ENCODE assay signal across 8 mouse cellular contexts in the genomic region with DNA sequence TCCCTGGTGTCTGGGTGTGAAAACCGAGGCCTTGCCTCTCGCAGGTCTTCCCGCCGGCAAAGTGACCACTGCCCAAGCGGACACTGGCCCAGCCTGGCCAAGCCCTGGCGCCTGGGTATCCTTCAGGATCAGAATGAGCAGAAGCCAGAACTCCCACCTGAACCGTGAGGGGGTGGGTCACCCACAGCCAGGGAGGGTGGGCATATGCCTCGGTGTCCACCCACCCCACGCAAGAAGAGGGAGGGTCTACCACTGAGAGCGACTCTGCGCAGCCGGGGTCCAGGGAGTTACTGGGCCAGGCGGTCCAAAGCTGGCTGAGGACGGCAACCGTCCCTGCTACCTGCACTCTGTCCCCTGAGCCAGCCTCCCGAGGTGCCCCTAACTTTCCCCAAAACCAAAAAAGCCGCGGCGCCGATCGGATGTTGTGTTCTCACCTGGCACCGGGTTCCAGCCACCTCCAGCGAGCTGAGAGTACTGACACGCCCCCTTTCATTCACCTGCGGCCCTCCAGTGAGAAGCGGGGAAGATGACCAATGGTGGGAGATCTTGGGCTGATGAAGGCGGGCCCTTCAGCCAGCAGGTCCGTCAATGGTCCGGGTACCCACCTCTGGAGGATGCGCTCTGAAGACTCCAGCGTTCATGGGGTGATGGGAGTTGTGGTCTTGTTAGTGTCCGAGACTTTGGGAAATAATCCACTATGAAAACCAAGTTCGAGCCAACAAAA. TPM values are rescaled to one million over a fixed set of nuclear protein-coding genes. Genes with fewer than 3 reads are reported as not detected.
DNase-seq lines count a peak whose midpoint lies in the region; ATAC-seq and TF ChIP-seq lines count a peak whose summit lies in the region.

A gene (minus strand): TSS at position 514 of the 724 bp plus-strand sequence.

- H3K9ac ChIP-seq in kidney, postnatal 0 days (ENCODE audit: low read depth, low read length), result peak within 1 kb of the TSS; percentile 56
- H3K9ac ChIP-seq in limb, embryonic 14.5 days (ENCODE audit: low read depth, low read length, severe bottlenecking), result peak within 1 kb of the TSS; percentile 36; the same call in 1 of the 2 replicates
- peak within 1 kb of the TSS; percentile 70 for H3K9ac ChIP-seq in midbrain, postnatal 0 days (replicated peaks; ENCODE audit: low read length, poor library complexity, severe bottlenecking)

- TF ChIP-seq POLR2A in limb, embryonic 14.5 days (IDR thresholded peaks at IDR 0.05; ENCODE audit: borderline replicate concordance, extremely low read depth, insufficient read depth, insufficient read length), result no peak

- no peak within 1 kb of the TSS for H3K27ac ChIP-seq in kidney, postnatal 0 days
- no peak within 1 kb of the TSS for H3K27ac ChIP-seq in limb, embryonic 14.5 days (replicated peaks; ENCODE audit: low read depth, low read length)
- H3K27ac ChIP-seq in midbrain, postnatal 0 days (ENCODE audit: low read depth, low read length), result 0 out of 2 replicates have a peak within 1 kb of the TSS, but pooled peaks have one; percentile 39

- no peaks in the 10 kb centered on the region for H3K4me1 ChIP-seq in kidney, postnatal 0 days (replicated peaks; ENCODE audit: insufficient read depth, low read length)
- H3K4me1 ChIP-seq in limb, embryonic 14.5 days (ENCODE audit: control insufficient read depth, insufficient read depth, low read length), result peaks cover 4% of the 10 kb centered on the region; the same call in 1 of the 2 replicates
- no peaks in the 10 kb centered on the region for H3K4me1 ChIP-seq in midbrain, postnatal 0 days (ENCODE audit: insufficient read depth, low read length)

- H3K9me3 ChIP-seq in kidney, postnatal 0 days (replicated peaks; ENCODE audit: low read length), result no peaks in the 10 kb centered on the region
- H3K9me3 ChIP-seq in limb, embryonic 14.5 days (ENCODE audit: control insufficient read depth, low read length), result no peaks in the 10 kb centered on the region
- no peaks in the 10 kb centered on the region for H3K9me3 ChIP-seq in midbrain, postnatal 0 days (ENCODE audit: low read length)

- ATAC-seq in kidney, postnatal 0 days (replicated peaks; ENCODE audit: low FRiP score, low read depth), result peak; percentile 88
- ATAC-seq in limb, embryonic 14.5 days (ENCODE audit: low FRiP score, low read depth), result peak; percentile 81
- ATAC-seq in midbrain, postnatal 0 days (ENCODE audit: low FRiP score), result peak; percentile 95
- no peak for ATAC-seq in megakaryocyte progenitor cell, adult 5-6 weeks (replicated peaks; ENCODE audit: poor library complexity)

- H3K27me3 ChIP-seq in kidney, postnatal 0 days (ENCODE audit: insufficient read depth, low read length), result no peaks in the 10 kb centered on the region
- H3K27me3 ChIP-seq in limb, embryonic 14.5 days (ENCODE audit: control insufficient read depth, insufficient read depth, low read length), result peaks cover 39% of the 10 kb centered on the region
- peaks cover 6% of the 10 kb centered on the region; the same call in 1 of the 2 replicates for H3K27me3 ChIP-seq in midbrain, postnatal 0 days (ENCODE audit: insufficient read depth, low read length)

- TF ChIP-seq CTCF in kidney, postnatal 0 days (IDR thresholded peaks at IDR 0.05; ENCODE audit: low read depth), result no peak
- no peak for TF ChIP-seq CTCF in midbrain, postnatal 0 days (IDR thresholded peaks at IDR 0.05)

- peak; percentile 96 for DNase-seq in R1 (ENCODE audit: low read depth, low spot score)
- peak; percentile 89 to 91 for DNase-seq in cerebellum, postnatal 10 days
- DNase-seq in frontal cortex, adult 2 months (ENCODE audit: extremely low spot score in 1 of 2, low spot score in 1 of 2), result peak; percentile 79 to 89
- peak; percentile 67 for DNase-seq in kidney, postnatal 0 days (ENCODE audit: low spot score)
- peak; percentile 67 for DNase-seq in limb, embryonic 14.5 days (ENCODE audit: low spot score)
- DNase-seq in midbrain, postnatal 0 days (ENCODE audit: low spot score), result peak; percentile 93
- peak; percentile 65 for DNase-seq in testis, postnatal 10 days (ENCODE audit: low spot score)

- WGBS in kidney, postnatal 0 days, result 3% methylated on average over 33 of the region's 33 CpGs
- WGBS in limb, embryonic 14.5 days, result 2% methylated on average over 33 of the region's 33 CpGs
- under 1% methylated on average over 33 of the region's 33 CpGs for WGBS in midbrain, postnatal 0 days

- no peaks in the 10 kb centered on the region for H3K36me3 ChIP-seq in kidney, postnatal 0 days (ENCODE audit: insufficient read depth, low read length)
- no peaks in the 10 kb centered on the region for H3K36me3 ChIP-seq in limb, embryonic 14.5 days (ENCODE audit: control insufficient read depth, insufficient read depth, low read length)
- H3K36me3 ChIP-seq in midbrain, postnatal 0 days (ENCODE audit: insufficient read depth, low read length), result no peaks in the 10 kb centered on the region

- peak within 1 kb of the TSS; percentile 75 for H3K4me2 ChIP-seq in kidney, postnatal 0 days (ENCODE audit: low read length)
- H3K4me2 ChIP-seq in limb, embryonic 14.5 days (replicated peaks; ENCODE audit: low read depth, low read length, severe bottlenecking), result peak within 1 kb of the TSS; percentile 61
- H3K4me2 ChIP-seq in midbrain, postnatal 0 days (ENCODE audit: low read depth, low read length, poor library complexity, severe bottlenecking), result peak within 1 kb of the TSS; percentile 67

- H3K4me3 ChIP-seq in kidney, postnatal 0 days (replicated peaks; ENCODE audit: low read depth, low read length), result peak within 1 kb of the TSS; percentile 39
- peak within 1 kb of the TSS; percentile 41 for H3K4me3 ChIP-seq in limb, embryonic 14.5 days (replicated peaks; ENCODE audit: low read length)
- H3K4me3 ChIP-seq in midbrain, postnatal 0 days (ENCODE audit: low read depth, low read length), result peak within 1 kb of the TSS; percentile 70

RNA-seq across cellular contexts. Expression of the gene that starts here (rescaled TPM):
- polyA plus RNA-seq in frontal cortex, adult 2 months (2012; rRNA removed), result 2.0 and 2.6 TPM in 2 replicates
- 3.7 and 3.8 TPM in 2 replicates for polyA plus RNA-seq in kidney, postnatal 0 days (2015; fragmentation: Nextera tagmentation; extraction: Ambion mirVana)
- polyA plus RNA-seq in limb, embryonic 14.5 days (2012; rRNA removed), result 0.87 and 1.0 TPM in 2 replicates
- 1.3 and 2.0 TPM in 2 replicates for polyA plus RNA-seq in limb, embryonic 14.5 days (2014; fragmentation: Nextera tagmentation; extraction: Ambion mirVana)
- total RNA-seq in midbrain, postnatal 0 days (2014; rRNA removed), result 14.3 and 15.1 TPM in 2 replicates
- polyA plus RNA-seq in midbrain, postnatal 0 days (2015; fragmentation: Nextera tagmentation; extraction: Ambion mirVana), result 14.5 and 15.9 TPM in 2 replicates
- not detected in 2 replicates for total RNA-seq in megakaryocyte progenitor cell, adult 5-6 weeks (2015)
- total RNA-seq in megakaryocyte progenitor cell, adult 5-6 weeks (2017), result not detected in 2 replicates

Comparison
In these comparisons a context has a peak if more than half of its experiments do, and no peak if none do; other contexts are left out.
1. RNA of the gene that starts here (total RNA-seq): 14.3 to 15.1 TPM in midbrain, postnatal 0 days; not detected in megakaryocyte progenitor cell, adult 5-6 weeks; every median in the first group is over 10 times any median in the second.
2. Peak in every context shown above with its lines, with median percentiles within 50 percentile points of each other: DNase-seq, H3K4me2 ChIP-seq, H3K4me3 ChIP-seq and H3K9ac ChIP-seq.